Mouse (Mus musculus) intestine, embryonic 15.5 days (tissue): Measurements from ENCODE around the gene Alk. TPM values are rescaled to one million over a fixed set of nuclear protein-coding genes. Genes with fewer than 3 reads are reported as not detected.

Source experiments
- ATAC-seq: fragments of 200-750 bp; cut with Nextera tagmentation; 2 replicates; pipeline ENCODE4 v1.8.0; 2017; ENCODE audit warnings: moderate TSS enrichment, moderate library complexity
- H3K27ac ChIP-seq: fragments of 300-500 bp; sonication (generic); 2 replicates; pipeline ENCODE4 v1.5.1; 2015; ENCODE audit warnings: mild to moderate bottlenecking, inconsistent platforms
- H3K27me3 ChIP-seq: fragments of 300-500 bp; sonication (generic); replicated peaks from 2 replicates; pipeline ENCODE4 v1.6.1; 2015; ENCODE audit warnings: inconsistent platforms
- H3K36me3 ChIP-seq: fragments of 300-500 bp; sonication (generic); 2 replicates; pipeline ENCODE4 v1.6.1; 2015; ENCODE audit warnings: inconsistent platforms
- H3K4me1 ChIP-seq: fragments of 300-500 bp; sonication (generic); replicated peaks from 2 replicates; pipeline ENCODE4 v1.6.1; 2015; ENCODE audit warnings: inconsistent platforms
- H3K4me2 ChIP-seq: fragments of 300-500 bp; sonication (generic); replicated peaks from 2 replicates; pipeline ENCODE4 v1.6.1; 2015; ENCODE audit warnings: mild to moderate bottlenecking, inconsistent platforms
- H3K4me3 ChIP-seq: fragments of 300-500 bp; sonication (generic); replicated peaks from 2 replicates; pipeline ENCODE4 v1.5.1; 2015; ENCODE audit warnings: inconsistent platforms
- H3K9ac ChIP-seq: fragments of 300-500 bp; sonication (generic); 2 replicates; pipeline ENCODE4 v1.6.1; 2015; ENCODE audit warnings: inconsistent platforms
- H3K9me3 ChIP-seq: fragments of 300-500 bp; sonication (generic); 2 replicates; pipeline ENCODE4 v1.6.1; 2016; ENCODE audit warnings: inconsistent platforms
- WGBS: fragments of 180-500 bp; shearing (Covaris S2); methylation state at CpG from one replicate; pipeline ENCODE4 v1.1.7; 2015; 5-methylcytosine and 5-hydroxymethylcytosine counted together
- polyA plus RNA-seq: library from polyadenylated mRNA; unstranded; fragments of >200 nt; fragmentation: Nextera tagmentation; extraction: Ambion mirVana; gene quantifications from 2 replicates; pipeline ENCODE4 v1.2.1, GENCODE M21; 2015

Gene Alk
- 0.78 and 0.91 TPM in 2 replicates for polyA plus RNA-seq

DNA sequence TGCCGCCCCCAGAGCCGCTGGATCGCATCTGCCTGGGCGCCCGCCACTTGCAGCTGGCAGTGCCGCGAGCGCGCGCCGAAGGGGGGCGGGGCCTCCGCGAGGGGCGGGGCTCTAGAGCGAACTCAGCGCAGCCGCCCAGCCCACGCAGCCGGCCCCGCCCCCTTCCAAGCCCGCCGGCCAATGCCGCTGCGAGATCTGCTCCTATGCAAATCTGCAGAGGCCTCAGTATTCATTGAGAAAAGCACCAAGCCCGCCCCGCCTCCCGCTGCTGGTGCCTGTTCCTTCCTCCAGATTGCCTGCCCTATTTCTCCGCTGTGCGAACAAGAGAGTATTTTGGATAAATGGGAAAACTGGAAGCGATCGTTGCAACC is at the start of gene Alk:
Gene Alk, minus strand, starts transcription at position 18 of the 371 bp plus-strand sequence.
- no peak within 1 kb of the TSS for H3K27ac ChIP-seq
- H3K9ac ChIP-seq: no peak within 1 kb of the TSS
- H3K9me3 ChIP-seq: no peaks in the 10 kb centered on the region
- WGBS: 0% methylated on average over 32 of the region's 32 CpGs
- peak within 1 kb of the TSS; percentile 48 for H3K4me3 ChIP-seq
- no peaks in the 10 kb centered on the region for H3K36me3 ChIP-seq
- ATAC-seq: peak; percentile 97
- H3K27me3 ChIP-seq: peaks cover 26% of the 10 kb centered on the region
- peak within 1 kb of the TSS; percentile 89 for H3K4me2 ChIP-seq
- peaks cover 16% of the 10 kb centered on the region for H3K4me1 ChIP-seq

DNA sequence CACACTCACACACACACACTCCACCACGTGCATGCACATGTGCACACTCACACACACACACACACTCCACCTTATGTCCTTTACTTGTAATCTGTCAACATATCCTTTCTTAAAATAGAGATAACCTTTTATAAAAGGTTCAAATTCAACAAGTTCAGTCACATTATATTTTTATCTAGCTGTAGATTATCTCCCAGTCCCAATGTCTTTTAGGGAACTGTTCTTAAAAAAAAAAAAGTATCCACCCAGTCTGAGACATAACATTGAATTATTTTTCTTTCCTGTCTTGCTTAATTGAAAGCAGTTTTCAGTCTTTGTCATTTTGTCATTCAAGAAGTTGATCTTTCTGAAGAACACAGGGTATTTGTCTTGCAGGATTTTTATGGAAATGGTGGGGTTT is 48.4 kb upstream of the Alk start:
- H3K27ac ChIP-seq: no peak overlapping the region
- no peaks in the 10 kb centered on the region for H3K36me3 ChIP-seq
- no peak for ATAC-seq
- H3K27me3 ChIP-seq: no peaks in the 10 kb centered on the region
- H3K9me3 ChIP-seq: no peaks in the 10 kb centered on the region
- H3K4me2 ChIP-seq: no peak overlapping the region
- no peak overlapping the region for H3K4me3 ChIP-seq
- H3K4me1 ChIP-seq: no peaks in the 10 kb centered on the region
- H3K9ac ChIP-seq: no peak overlapping the region
- WGBS: 69% methylated on average over 1 of the region's 1 CpGs

DNA sequence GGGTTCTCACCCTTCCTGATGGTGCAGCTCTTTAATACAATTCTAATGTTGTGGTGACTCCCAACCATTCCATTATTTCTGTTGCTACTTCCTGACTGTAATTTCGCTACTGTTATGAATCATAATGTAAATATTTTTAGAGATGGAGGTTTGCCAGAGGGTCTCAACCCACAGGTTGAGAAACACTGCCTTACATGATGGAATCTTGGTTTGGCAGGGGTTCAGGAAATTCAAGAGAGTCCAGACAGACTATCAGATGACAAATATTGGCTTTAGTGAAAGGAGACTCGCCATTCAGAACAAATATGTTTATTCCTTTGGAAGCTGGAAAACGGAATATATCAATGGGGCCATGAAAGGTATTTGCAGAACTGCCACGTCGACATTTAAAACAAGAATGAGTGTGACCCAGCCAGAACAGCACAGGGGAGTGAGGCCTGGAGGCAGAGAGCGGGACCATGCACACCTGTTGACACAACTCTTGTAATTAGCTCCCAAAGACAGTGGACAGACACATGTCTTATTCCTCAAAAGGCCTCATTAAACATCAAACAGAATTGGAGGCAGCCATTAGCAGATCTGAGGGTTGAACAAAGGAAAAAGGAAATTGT is 44.3 kb upstream of the Alk start:
- H3K9me3 ChIP-seq: no peaks in the 10 kb centered on the region
- H3K27me3 ChIP-seq: no peaks in the 10 kb centered on the region; the same call in 1 of the 2 replicates
- no peak overlapping the region for H3K9ac ChIP-seq
- no peak overlapping the region for H3K4me2 ChIP-seq
- 36% methylated on average over 6 of the region's 6 CpGs for WGBS
- H3K36me3 ChIP-seq: no peaks in the 10 kb centered on the region
- no peak overlapping the region for H3K27ac ChIP-seq
- H3K4me3 ChIP-seq: no peak overlapping the region
- H3K4me1 ChIP-seq: no peaks in the 10 kb centered on the region
- no peak for ATAC-seq

DNA sequence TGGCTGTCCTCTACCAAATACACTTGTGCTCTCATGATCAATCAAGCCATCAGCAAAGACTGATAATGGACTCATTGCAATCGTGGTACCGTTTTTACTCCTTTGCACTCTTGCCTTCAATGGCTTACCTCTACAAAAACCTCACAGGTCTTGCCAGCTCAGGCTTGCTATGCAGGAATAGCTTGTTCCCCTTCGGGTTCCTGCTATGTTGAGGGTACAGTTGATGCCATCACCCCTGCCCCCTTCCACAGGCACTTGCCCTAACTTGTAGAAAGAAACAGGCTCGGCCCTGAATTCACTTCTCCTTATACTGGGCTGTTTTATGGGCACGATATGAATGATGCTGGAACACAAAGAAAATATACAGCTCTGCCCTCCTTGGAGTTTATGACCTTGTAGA is 41.7 kb upstream of the Alk start:
- Histone ChIP-seq H3K9ac (no peak overlapping the region), H3K27me3 (no peaks in the 10 kb centered on the region; the same call in 1 of the 2 replicates), H3K4me3 (no peak overlapping the region), H3K36me3 (no peaks in the 10 kb centered on the region), H3K9me3 (no peaks in the 10 kb centered on the region), H3K4me2 (no peak overlapping the region), H3K27ac (no peak overlapping the region), H3K4me1 (no peaks in the 10 kb centered on the region)
- WGBS: 83% methylated on average over 5 of the region's 5 CpGs
- ATAC-seq: no peak

DNA sequence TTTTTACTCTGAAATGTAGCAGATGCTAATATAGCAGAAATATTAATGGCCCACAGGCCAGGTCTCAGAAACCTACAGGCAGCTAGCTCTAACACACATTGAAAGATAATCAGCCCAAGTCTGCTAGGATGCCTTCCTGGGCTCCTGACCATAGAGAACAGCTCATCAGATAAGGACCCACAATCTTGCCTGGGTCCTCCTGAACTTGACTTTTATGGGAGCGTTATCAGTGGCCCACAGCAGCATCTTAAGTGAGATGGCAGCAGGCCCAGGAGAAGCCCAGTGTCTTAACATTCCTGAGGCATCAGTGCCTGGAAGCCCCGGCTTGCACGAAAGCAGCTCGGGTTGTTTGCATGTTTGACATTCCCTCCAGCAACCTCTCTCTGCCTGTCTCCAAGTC is 35.7 kb upstream of the Alk start:
- Histone ChIP-seq H3K9ac (no peak overlapping the region), H3K4me1 (no peaks in the 10 kb centered on the region), H3K27ac (no peak overlapping the region), H3K4me3 (no peak overlapping the region), H3K9me3 (no peaks in the 10 kb centered on the region), H3K36me3 (no peaks in the 10 kb centered on the region), H3K4me2 (no peak overlapping the region), H3K27me3 (no peaks in the 10 kb centered on the region; the same call in 1 of the 2 replicates)
- WGBS: 27% methylated on average over 4 of the region's 4 CpGs
- no peak for ATAC-seq

DNA sequence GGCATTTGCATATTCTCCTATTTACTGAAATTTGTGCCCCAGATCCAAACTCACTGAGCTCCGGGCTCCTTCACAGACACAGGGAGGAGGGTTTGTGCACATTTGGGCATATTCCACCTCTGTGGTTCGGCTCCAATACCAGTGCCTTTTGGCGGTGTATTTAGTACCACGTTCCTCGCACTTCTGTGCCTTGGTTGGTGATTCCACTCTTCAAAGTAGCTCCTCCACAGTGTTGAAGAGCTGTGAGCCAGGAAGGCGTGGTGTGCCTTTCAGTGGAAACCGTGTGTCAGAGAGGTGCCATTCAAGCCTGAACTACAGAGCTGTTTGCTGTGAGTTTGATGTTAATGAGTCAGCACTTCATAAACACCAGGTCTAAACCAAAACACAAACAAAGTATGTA is 35.0 kb upstream of the Alk start:
- Histone ChIP-seq H3K4me2 (no peak overlapping the region), H3K27me3 (no peaks in the 10 kb centered on the region; the same call in 1 of the 2 replicates), H3K4me1 (no peaks in the 10 kb centered on the region), H3K36me3 (no peaks in the 10 kb centered on the region), H3K4me3 (no peak overlapping the region), H3K27ac (no peak overlapping the region), H3K9ac (no peak overlapping the region), H3K9me3 (no peaks in the 10 kb centered on the region)
- WGBS: 86% methylated on average over 7 of the region's 7 CpGs
- ATAC-seq: no peak

DNA sequence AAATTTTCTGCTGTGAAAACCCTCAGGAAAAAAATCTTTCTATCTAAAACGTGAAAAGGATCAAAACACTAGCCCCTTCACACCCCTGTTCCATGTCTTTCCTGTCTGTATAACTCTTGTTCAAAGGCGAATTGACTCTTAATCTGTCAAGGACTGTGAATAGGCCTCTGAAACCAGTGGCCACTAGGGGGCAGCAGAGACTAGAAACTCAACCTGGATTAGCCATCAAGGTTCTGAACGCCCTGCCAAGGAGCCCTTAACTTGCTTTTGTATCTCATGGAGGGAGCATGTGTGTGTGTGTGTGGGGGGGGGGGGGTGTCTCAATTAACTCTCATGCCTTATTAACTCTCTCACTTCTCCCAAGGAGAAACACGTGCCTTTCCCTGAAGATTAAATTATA is 1.8 kb upstream of the Alk start:
- 12% methylated on average over 4 of the region's 4 CpGs for WGBS

DNA sequence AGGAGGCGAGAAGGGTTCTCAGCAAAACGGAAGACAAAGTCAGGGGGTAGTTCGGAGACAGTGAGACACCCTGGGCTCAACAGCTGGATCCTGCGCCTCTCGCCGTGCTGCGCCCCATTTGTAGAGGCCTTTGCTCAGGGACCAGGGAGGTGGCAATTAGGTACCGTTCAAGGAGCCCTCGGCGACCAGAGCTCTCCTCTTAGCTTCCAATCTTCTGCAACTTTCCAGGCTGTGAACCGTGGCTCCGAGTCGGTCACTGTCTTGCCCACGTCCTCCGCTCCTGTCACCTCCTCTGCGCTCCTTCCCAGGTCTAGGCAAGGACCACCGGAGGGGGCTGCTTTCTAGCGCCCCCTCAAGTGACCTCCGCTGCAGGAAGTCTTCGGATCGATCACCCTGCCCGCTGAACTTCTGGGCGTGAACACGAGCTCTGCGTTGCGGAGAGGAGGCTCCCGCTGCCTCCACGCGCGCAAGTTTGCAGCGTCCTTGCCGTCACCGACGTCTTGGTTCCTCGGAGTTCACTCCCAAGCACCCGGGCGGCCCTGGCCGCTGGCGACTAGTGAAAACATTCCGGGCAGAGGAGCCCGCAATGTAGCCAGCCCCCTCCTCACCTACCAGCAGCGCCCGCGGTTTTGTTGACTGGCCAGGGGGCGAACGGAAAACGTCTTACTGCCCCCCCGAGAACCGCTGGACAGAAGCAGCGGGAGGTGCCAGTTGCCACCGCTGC is 379 bp downstream of the Alk start:
- Histone ChIP-seq H3K27ac (no peak overlapping the region), H3K4me2 (peak overlapping the region; percentile 89), H3K27me3 (peaks cover 26% of the 10 kb centered on the region), H3K4me3 (peak overlapping the region; percentile 48), H3K4me1 (peaks cover 16% of the 10 kb centered on the region), H3K36me3 (no peaks in the 10 kb centered on the region), H3K9me3 (no peaks in the 10 kb centered on the region), H3K9ac (no peak overlapping the region)
- ATAC-seq: peak; percentile 41
- 2% methylated on average over 51 of the region's 51 CpGs for WGBS

More for the DNA sequence above, 1.8 kb upstream of the Alk start:
- H3K36me3 ChIP-seq: no peaks in the 10 kb centered on the region
- H3K27me3 ChIP-seq: peaks cover 26% of the 10 kb centered on the region
- no peak overlapping the region for H3K4me3 ChIP-seq
- no peak overlapping the region for H3K27ac ChIP-seq
- no peak for ATAC-seq
- H3K9me3 ChIP-seq: no peaks in the 10 kb centered on the region
- H3K4me1 ChIP-seq: peaks cover 16% of the 10 kb centered on the region
- H3K4me2 ChIP-seq: no peak overlapping the region
- no peak overlapping the region for H3K9ac ChIP-seq

DNA sequence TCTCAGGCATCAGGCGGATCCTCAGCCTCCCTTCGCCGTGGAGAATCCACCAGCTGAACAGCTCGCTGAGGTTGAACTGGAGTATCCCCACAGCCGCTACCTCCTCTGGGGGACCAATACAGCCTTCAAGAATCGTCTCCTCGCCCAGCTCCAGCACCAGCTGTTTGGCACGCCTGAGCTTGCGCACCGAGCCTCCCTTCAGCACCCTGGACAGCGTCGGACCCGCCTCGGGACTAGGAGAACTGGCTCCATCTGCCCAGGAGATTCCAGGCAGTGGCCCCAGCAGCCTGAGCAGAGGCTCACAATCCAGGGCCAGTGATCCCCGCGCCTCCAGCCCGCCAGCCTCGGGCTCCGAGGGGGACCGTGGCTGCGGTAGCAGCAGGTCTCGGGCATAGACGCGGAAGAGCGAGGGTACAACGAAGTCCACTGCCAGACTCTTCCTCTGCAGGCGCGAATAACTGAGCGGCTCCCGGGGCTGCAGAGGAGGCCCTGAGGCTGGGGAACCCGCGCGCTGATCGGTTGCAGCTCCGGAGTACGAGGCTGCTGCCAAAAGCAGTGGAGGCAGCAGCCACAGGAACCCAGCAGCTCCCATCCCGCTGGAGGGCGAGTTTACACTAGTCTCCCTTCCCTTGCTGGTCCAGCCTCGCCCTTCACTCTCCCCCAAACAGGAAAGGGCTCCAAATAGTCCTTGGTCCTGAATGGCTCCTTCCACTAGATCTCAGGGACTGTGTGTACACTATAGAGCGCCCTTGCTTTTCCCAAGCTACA is 1.1 kb downstream of the Alk start:
- H3K4me1 ChIP-seq: peaks cover 16% of the 10 kb centered on the region
- under 1% methylated on average over 40 of the region's 40 CpGs for WGBS
- H3K4me3 ChIP-seq: peak overlapping the region; percentile 48
- no peak overlapping the region for H3K27ac ChIP-seq
- peak overlapping the region; percentile 89 for H3K4me2 ChIP-seq
- no peaks in the 10 kb centered on the region for H3K9me3 ChIP-seq
- no peak overlapping the region for H3K9ac ChIP-seq
- no peaks in the 10 kb centered on the region for H3K36me3 ChIP-seq
- peaks cover 26% of the 10 kb centered on the region for H3K27me3 ChIP-seq
- peak; percentile 85 for ATAC-seq

DNA sequence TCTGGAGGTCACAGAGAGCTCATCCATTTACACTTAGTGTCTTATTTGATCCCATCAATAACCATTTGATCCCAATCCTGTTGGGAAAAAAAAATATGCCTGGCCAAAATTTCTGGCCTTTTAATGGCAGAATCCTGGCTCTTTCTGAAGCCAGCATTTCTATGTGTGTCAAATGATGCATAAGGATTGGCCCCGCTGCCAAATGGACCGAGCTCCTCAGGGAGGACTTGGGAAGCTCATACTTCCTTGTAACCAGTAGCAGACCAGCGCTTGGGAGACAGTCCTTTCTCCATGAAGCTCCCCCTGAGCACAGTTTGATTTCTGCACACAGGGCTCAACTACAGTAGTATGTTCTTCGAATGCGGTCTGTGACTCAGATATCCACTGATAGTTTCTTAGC is 3.6 kb downstream of the Alk start:
- Histone ChIP-seq H3K9ac (no peak overlapping the region), H3K4me2 (no peak overlapping the region), H3K27ac (no peak overlapping the region), H3K36me3 (no peaks in the 10 kb centered on the region), H3K4me3 (no peak overlapping the region), H3K27me3 (peaks cover 26% of the 10 kb centered on the region), H3K4me1 (peaks cover 16% of the 10 kb centered on the region), H3K9me3 (no peaks in the 10 kb centered on the region)
- no peak for ATAC-seq
- 91% methylated on average over 5 of the region's 5 CpGs for WGBS

DNA sequence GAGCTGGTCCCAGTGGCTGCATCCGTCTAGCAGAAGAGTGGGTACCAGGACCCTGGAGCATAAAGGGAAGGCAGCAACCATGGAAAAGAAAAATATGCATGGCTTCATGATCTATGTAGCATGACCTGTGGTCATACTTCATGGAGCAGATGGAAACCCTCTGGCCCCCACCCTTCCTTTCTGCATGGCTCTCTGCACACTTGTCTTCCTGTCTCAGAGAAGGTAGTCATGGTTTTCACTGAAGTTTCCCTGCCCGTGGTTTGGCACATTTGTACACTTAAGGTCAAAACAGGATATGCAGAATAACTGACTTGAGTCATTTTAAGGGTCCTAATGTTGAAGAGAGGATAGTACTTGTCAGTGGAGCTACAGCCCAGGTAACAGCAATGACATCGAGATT is 16.8 kb downstream of the Alk start:
- Histone ChIP-seq H3K9me3 (no peaks in the 10 kb centered on the region), H3K36me3 (no peaks in the 10 kb centered on the region), H3K27me3 (no peaks in the 10 kb centered on the region), H3K4me2 (no peak overlapping the region), H3K27ac (no peak overlapping the region), H3K9ac (no peak overlapping the region), H3K4me1 (no peaks in the 10 kb centered on the region), H3K4me3 (no peak overlapping the region)
- ATAC-seq: no peak
- 92% methylated on average over 3 of the region's 3 CpGs for WGBS

DNA sequence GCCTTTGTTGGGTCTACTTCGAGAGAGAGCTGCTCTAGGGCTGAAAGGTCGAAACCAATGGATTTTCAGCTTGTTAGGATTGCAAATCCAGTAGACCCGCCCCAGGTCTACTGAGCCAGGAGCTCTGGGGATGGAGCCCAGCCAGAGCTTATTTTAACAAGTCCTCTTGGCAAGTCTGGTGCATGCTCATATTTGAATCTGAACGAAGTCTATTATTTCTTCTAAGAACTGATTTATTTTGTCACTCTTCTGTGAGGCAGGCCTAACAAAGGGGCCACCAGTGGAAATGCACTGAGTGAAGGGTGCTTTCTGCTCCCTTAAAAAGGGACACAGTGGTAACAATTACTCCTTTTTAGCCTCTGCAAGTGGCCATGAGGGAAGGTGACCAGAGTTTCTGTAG is 24.3 kb downstream of the Alk start:
- H3K9me3 ChIP-seq: no peaks in the 10 kb centered on the region
- no peak overlapping the region for H3K4me3 ChIP-seq
- ATAC-seq: no peak
- no peak overlapping the region for H3K27ac ChIP-seq
- H3K9ac ChIP-seq: no peak overlapping the region
- 78% methylated on average over 4 of the region's 4 CpGs for WGBS
- H3K4me2 ChIP-seq: no peak overlapping the region
- H3K36me3 ChIP-seq: no peaks in the 10 kb centered on the region
- H3K27me3 ChIP-seq: no peaks in the 10 kb centered on the region
- H3K4me1 ChIP-seq: no peaks in the 10 kb centered on the region
